Mouse (Mus musculus) kidney, adult 11 months (tissue): Measurements from ENCODE around the gene Plxnb2.

Source experiments
- DNase-seq: peaks from one replicate; pipeline ENCODE4 v3.0.0; 2022

Gene Plxnb2

GRCm38 (mm10) chr15:89180571-89181229, at the start of gene Plxnb2:
Gene Plxnb2 (minus strand): TSS chr15:89180788.
- peak; percentile 87 for DNase-seq

GRCm38 (mm10) chr15:89215611-89216233, 35.1 kb upstream of the Plxnb2 start:
- peak; percentile 20 for DNase-seq

GRCm38 (mm10) chr15:89214953-89215352, 34.4 kb upstream of the Plxnb2 start:
- no peak for DNase-seq

DNA sequence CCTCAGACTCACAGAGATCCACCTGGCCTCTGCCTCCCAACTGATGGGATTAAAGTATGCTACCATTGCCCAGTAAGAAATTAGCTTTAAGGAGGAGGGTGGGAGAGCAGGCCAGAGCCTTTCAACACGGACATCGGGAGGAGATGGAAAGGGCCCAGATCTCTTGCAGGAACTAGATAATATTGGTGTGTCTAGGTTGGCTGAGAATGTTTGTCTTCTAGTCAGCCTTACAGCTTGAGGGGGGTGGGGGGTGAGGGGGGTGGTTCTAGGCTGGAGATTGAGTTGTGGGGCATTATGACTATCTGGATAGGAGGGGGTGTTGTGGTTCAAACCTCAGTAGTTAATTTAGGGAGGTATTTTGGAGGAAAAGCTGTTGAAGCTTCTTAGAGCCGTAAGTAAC, 32.9 kb upstream of the Plxnb2 start:
- no peak for DNase-seq

- DNase-seq: no peak
Observed at GRCm38 (mm10) chr15:89212495-89212894, 31.9 kb upstream of the Plxnb2 start.

DNA sequence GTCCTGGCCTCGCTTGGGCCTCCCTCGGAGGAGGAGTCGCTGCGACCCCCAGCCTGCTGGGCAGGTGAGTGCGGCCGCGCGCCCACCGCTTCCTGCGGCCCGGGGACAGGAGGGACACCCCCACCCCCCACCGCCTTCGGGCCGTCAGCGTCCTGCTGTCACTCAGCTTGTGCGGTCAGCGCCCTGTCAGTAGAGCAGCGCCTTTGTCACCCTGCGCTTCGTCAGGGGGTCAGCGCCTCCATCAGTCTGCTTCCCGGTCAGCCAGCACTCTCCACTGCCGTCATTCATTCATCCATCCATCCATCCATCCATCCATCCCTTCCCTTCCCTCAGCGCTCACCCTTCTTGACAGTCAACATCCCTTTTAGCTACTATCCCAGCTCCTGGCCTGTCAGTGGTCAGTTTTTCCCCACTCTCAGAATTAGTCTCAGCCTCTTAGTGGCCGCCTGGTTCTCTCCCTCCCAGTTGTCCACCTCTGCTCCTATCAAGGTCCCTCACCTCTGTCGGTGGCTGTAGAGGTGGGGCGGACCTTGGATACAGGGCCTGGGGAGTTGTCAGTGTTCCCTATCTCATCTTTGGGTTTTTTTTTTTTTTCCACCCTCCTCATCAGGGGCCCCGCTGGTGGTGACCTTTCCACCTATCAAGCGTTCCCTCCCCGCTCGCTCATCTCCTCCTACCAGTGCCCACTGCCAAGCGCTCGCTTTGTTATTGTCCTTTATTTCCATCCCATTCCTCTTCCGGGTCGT, 31.3 kb upstream of the Plxnb2 start:
- peak; percentile 32 for DNase-seq

GRCm38 (mm10) chr15:89210915-89211715, 30.5 kb upstream of the Plxnb2 start, which contains the start of gene Ppp6r2:
Gene Ppp6r2 (plus strand): TSS chr15:89211553.
- DNase-seq: peak; percentile 81

DNA sequence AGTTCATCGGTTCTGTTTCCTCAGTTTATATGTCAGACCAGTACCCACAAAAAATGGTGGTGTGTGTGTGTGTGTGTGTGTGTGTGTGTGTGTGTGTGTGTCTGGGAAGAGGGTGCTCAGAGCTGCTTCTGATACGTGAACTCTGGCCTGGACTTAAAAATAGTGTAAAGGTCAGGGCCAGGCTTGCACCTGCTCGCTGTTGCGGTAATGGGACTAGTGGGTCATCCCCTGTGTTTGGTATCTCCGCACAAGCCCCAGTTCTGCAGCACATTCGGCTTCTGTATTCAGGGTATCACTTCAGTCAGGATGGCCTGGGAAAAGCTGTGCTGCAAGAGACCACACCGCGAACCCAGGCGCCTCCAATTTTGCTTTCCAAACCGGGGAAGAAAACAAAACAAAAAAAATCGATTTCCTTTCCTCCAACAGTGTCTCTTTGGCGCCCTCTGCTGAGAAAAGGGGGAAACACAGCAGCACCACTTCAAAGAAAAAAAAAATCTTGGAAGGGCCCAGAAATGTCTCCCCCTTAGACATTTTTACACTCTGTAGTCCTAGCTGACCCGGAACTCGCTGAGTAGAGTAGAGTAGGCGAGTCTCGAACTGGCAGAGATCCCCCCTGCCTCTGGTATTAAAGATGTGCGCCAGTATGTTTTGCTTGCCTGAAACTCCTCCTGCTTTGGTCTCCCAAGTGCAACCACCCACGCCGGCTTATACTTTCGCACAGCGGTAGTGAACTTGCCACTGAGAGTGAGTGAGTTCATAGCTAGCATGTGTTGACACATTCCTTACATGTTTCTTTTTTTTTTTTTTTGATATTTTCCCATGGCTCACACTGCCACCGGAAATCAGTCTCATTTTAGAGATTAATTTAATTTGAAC, 29.5 kb upstream of the Plxnb2 start:
- DNase-seq: peak; percentile 85

GRCm38 (mm10) chr15:89207457-89207856, 26.9 kb upstream of the Plxnb2 start:
- DNase-seq: no peak

DNA sequence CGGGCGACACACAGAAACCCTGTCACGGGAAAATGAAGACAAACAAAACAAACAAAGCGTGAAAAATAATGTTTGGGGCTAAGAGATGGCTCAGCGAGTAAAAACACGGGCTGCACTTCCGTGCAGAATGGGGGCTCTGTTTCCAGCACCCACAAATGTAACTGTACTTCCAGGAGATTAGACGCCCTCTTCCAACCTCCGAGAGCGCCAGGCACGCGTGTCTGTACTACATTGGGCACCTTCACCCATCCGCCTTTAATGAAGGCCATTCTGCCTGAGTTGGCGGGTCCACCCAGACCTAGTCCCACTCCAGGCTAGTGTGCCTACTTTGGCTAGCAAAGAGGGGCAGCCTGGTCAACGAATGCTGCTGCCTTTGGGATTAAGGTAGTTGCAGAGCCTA, 16.5 kb upstream of the Plxnb2 start:
- no peak for DNase-seq

- peak; percentile 97 for DNase-seq
Observed at GRCm38 (mm10) chr15:89196313-89196706, 15.7 kb upstream of the Plxnb2 start, which contains the start of gene Dennd6b. Gene Dennd6b (minus strand): TSS chr15:89196496.

GRCm38 (mm10) chr15:89195690-89196312, 15.2 kb upstream of the Plxnb2 start:
- peak; percentile 92 for DNase-seq

GRCm38 (mm10) chr15:89195261-89195681, 14.7 kb upstream of the Plxnb2 start:
- no peak for DNase-seq

GRCm38 (mm10) chr15:89184937-89185227, 4.3 kb upstream of the Plxnb2 start:
- no peak for DNase-seq

- no peak for DNase-seq
Observed at GRCm38 (mm10) chr15:89184141-89184936, 3.8 kb upstream of the Plxnb2 start.

DNA sequence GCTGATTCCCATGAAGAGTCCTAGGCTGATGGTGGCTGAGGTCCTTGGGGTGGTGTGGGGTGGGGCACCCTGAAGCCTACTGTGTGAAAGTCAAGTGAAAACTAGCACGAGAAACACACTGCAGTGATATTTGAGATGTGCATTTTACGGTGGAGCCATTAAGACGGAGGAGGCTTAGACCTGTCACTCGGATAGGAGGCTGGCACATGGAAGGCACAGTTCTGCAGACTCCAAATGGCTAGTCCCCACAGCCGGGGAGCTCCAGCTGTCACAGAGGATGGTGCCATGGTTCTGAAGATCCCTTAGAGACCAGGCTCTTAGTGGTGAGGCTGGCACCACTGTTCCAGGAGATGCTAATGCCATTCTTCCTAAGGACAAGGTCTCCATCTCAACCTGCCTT, 2.3 kb upstream of the Plxnb2 start:
- DNase-seq: no peak

GRCm38 (mm10) chr15:89182328-89182741, 1.7 kb upstream of the Plxnb2 start:
- peak; percentile 64 for DNase-seq

DNA sequence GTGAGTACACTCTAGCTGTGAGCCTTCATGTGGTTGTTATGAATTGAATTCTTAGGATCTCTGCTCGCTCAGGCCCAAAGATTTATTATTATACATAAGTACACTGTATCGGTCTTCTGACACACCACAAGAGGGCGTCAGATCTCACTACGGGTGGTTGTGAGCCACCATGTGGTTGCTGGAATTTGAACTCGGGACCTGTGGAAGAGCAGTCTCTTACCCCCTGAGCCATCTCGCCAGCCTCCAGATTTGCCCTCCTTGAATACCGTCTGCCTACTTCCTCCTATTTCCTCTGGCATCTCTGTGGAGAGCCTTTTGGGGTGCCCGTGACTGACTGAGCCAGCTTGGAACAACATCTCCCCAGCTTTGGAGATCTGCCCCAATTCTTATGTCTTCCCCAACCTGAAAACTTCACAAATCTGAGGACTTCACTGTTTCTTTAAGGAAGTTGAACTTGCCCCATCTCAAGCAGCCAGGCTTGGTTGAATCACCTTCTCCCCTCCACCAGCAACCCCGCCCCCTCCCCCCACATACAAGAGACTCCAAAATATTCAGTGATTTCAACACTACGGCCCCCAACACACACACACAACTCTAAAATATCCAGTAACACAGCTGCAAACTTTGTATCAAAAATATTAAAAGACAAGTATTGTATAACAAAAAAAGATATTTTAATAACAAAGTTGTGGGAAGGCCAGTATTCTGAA, 1.1 kb upstream of the Plxnb2 start:
- no peak for DNase-seq

DNA sequence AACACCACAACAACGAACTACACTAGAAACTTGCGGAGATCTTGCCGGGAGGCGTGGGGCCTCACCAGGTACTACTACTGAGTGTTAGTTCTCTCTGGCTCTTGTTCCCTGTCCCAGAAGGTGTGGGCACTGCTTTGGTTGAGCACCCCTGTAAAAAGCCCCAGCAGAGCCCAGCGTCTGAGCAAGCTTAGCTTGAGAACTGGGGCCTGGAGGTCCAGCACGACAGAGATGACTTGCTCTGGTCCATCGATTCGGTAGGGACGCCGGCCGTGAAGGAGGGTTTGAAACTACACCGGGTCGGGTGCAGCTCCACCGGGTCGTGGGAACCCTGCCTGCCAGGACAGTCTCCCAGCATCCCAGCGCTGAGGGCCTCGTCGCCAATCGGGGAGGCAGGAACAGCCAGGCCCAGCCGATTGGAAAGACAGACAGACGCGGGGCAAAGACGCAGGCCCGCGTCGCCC, 477 bp downstream of the Plxnb2 start:
- no peak for DNase-seq

DNA sequence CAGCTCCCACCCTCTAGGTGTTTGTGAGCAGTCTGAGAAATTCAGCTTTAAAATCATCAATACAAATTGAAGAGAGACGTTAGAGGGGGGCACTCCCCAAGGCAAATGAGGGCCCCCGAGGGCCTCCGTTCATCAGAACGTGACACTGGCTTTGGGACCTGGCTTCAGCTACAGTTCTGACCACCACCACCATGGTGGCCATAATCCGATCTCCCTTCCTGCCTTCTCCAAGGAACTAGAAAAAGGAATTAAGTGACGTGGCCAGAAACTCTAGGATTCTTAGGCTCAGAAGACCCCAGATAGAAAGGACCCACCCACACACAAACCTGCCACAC, 991 bp downstream of the Plxnb2 start:
- DNase-seq: no peak
